Mouse (Mus musculus): ENCODE data around the gene Dtl. TPM values are rescaled to one million over a fixed set of nuclear protein-coding genes. Genes with fewer than 3 reads are reported as not detected.
A peak's percentile ranks its signal among the peaks of the same experiment; 100 is the strongest.

Dtl gene
- polyA plus RNA-seq, 1 experiment from 2014 or later = 30.8 TPM

GRCm38 (mm10) chr1:191498271-191498955 is 76.9 kb downstream of the Dtl start:
- H3K4me1 ChIP-seq (ENCODE audit: control insufficient read depth, insufficient read depth, low read length) = peaks cover 14% of the 10 kb centered on the region; the same call in 1 of the 2 replicates
- no peaks in the 10 kb centered on the region for H3K27me3 ChIP-seq (replicated peaks; ENCODE audit: control insufficient read depth, insufficient read depth, low read length)
- H3K9me3 ChIP-seq (ENCODE audit: control insufficient read depth, low read length) = no peaks in the 10 kb centered on the region
- peak overlapping the region; percentile 37; the same call in 1 of the 2 replicates for H3K27ac ChIP-seq (ENCODE audit: low read length)
- no peak overlapping the region for H3K4me2 ChIP-seq (ENCODE audit: low read depth, low read length)
- H3K36me3 ChIP-seq (ENCODE audit: control insufficient read depth, insufficient read depth, low read length) = no peaks in the 10 kb centered on the region
- no peak overlapping the region for H3K9ac ChIP-seq (ENCODE audit: low read depth, low read length)
- peak; percentile 81 for ATAC-seq
- 73% methylated on average over 14 of the region's 14 CpGs for WGBS
- no peak overlapping the region for H3K4me3 ChIP-seq (ENCODE audit: low read length)

- H3K4me2 ChIP-seq (ENCODE audit: low read depth, low read length) = no peak overlapping the region
- H3K9ac ChIP-seq (ENCODE audit: low read depth, low read length) = no peak overlapping the region
- H3K27ac ChIP-seq (ENCODE audit: low read length) = no peak overlapping the region
- peaks cover 14% of the 10 kb centered on the region; the same call in 1 of the 2 replicates for H3K4me1 ChIP-seq (ENCODE audit: control insufficient read depth, insufficient read depth, low read length)
- no peak for ATAC-seq
- no peaks in the 10 kb centered on the region for H3K9me3 ChIP-seq (ENCODE audit: control insufficient read depth, low read length)
- no peaks in the 10 kb centered on the region for H3K27me3 ChIP-seq (replicated peaks; ENCODE audit: control insufficient read depth, insufficient read depth, low read length)
- no peaks in the 10 kb centered on the region for H3K36me3 ChIP-seq (ENCODE audit: control insufficient read depth, insufficient read depth, low read length)
- 70% methylated on average over 1 of the region's 1 CpGs for WGBS
- H3K4me3 ChIP-seq (ENCODE audit: low read length) = no peak overlapping the region
Observed at GRCm38 (mm10) chr1:191496676-191497075, 78.7 kb downstream of the Dtl start.

DNA sequence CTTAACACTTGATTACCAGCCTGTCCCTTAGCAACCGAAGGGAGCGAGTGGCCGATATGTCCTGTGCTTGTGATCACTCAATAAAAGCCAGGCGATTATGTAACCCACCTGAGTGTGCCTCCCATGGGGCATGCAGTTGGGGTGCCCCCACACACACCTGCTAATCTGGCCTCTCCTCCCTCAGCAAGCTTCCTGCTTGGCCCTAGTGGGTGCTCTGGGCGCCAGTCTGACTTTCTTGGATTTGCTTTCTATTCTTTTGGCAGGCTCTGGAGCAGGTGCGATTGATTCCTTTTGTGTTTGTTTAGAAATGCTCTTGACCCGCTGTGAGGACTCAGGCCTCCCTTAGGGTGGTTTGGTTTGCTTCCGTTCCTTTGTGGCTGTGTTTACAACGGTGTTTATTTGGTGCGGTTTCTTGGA is 80.3 kb downstream of the Dtl start:
- Histone ChIP-seq H3K4me3 (ENCODE audit: low read length) (no peak overlapping the region), H3K27ac (ENCODE audit: low read length) (no peak overlapping the region), H3K36me3 (ENCODE audit: control insufficient read depth, insufficient read depth, low read length) (no peaks in the 10 kb centered on the region), H3K4me2 (ENCODE audit: low read depth, low read length) (no peak overlapping the region), H3K9me3 (ENCODE audit: control insufficient read depth, low read length) (no peaks in the 10 kb centered on the region), H3K27me3 (replicated peaks; ENCODE audit: control insufficient read depth, insufficient read depth, low read length) (no peaks in the 10 kb centered on the region), H3K4me1 (ENCODE audit: control insufficient read depth, insufficient read depth, low read length) (peaks cover 14% of the 10 kb centered on the region; the same call in 1 of the 2 replicates), H3K9ac (ENCODE audit: low read depth, low read length) (no peak overlapping the region)
- ATAC-seq = no peak
- 38% methylated on average over 10 of the region's 10 CpGs for WGBS

DNA sequence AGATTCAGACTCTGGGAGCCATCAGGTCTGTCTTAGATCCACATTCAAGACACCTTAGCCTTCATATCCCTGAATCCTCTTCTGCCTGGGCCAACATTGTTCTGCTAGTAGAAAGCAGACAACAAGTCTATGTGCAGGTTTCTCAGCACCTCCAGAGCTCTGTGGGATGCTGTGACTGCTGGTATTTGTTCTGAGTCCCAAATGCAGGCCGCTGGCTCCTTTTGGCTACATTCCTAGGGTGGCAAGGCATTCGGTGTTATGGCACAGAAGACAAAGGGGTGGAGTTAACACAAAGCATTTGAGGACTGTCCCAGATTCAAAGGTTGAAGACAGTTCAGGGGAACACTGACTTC is 81.1 kb downstream of the Dtl start:
- Histone ChIP-seq H3K9ac (ENCODE audit: low read depth, low read length) (no peak overlapping the region), H3K4me1 (ENCODE audit: control insufficient read depth, insufficient read depth, low read length) (peaks cover 14% of the 10 kb centered on the region; the same call in 1 of the 2 replicates), H3K4me2 (ENCODE audit: low read depth, low read length) (no peak overlapping the region), H3K9me3 (ENCODE audit: control insufficient read depth, low read length) (no peaks in the 10 kb centered on the region), H3K36me3 (ENCODE audit: control insufficient read depth, insufficient read depth, low read length) (no peaks in the 10 kb centered on the region), H3K27me3 (replicated peaks; ENCODE audit: control insufficient read depth, insufficient read depth, low read length) (no peaks in the 10 kb centered on the region), H3K27ac (ENCODE audit: low read length) (no peak overlapping the region), H3K4me3 (ENCODE audit: low read length) (no peak overlapping the region)
- no peak for ATAC-seq
- WGBS = 72% methylated on average over 2 of the region's 2 CpGs

DNA sequence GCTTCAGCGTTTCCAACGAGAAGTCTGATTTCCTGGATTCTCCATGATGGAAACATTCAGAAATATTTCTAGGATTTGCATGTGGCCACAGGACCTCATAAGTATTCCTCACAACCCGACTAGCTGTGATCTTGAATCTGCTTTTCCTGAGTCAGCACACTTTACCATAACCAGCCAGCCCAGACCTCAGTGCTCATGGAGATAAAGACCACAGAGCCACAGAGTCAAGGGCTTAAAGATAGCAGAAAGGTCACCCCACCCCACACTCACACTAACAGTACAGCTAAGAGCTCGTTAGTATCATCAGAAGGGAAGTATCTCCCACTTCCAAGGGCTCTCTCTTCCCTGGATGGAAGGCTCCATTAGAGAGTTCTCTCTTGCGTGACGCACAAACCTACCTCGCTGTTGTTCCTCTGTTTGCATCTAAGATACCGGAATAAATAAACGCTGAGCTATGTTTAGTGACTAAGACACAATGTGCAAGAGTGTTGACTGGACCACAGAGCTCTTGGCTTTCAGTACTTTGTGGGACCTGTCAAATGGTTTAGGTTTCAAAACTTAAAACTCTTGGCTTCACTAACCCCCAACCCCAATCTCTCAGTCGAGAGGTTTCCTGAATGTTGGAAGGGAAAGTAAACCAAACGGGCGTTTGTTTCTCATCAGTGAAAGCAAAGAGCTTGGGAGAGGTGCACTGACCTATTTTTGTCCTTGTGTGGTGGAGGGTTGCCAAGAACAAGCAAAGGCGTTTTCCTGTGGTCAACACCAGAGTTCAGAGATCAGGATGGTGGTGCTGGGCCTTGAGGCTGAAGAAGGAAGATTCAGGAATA is 81.7 kb downstream of the Dtl start:
- 71% methylated on average over 13 of the region's 13 CpGs for WGBS

DNA sequence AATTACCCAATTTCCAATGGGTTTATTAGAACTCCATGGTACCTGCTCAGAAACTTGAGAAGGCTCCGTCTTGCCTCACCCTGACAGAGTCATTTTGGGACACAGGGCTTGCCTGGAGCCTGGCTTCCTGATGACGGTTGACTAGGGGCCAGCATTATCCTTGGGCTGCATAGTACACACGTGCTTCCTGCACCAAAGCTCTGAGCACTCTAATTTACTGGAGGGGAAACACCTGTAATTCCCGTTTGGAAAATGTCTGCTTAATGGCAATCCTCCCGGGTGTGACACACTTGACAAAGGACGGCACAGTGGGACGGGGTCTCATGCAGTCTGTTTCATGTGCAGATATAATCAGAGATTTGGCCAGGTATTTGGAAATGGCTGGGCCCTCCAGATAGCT is 84.9 kb downstream of the Dtl start:
- Histone ChIP-seq H3K4me2 (ENCODE audit: low read depth, low read length) (no peak overlapping the region), H3K9me3 (ENCODE audit: control insufficient read depth, low read length) (no peaks in the 10 kb centered on the region), H3K9ac (ENCODE audit: low read depth, low read length) (no peak overlapping the region), H3K27ac (ENCODE audit: low read length) (no peak overlapping the region), H3K36me3 (ENCODE audit: control insufficient read depth, insufficient read depth, low read length) (no peaks in the 10 kb centered on the region), H3K4me3 (ENCODE audit: low read length) (no peak overlapping the region), H3K27me3 (replicated peaks; ENCODE audit: control insufficient read depth, insufficient read depth, low read length) (no peaks in the 10 kb centered on the region), H3K4me1 (ENCODE audit: control insufficient read depth, insufficient read depth, low read length) (peaks cover 11% of the 10 kb centered on the region; the same call in 1 of the 2 replicates)
- WGBS = 52% methylated on average over 7 of the region's 7 CpGs
- no peak for ATAC-seq

More for the DNA sequence above, 81.7 kb downstream of the Dtl start:
- Histone ChIP-seq H3K9me3 (ENCODE audit: control insufficient read depth, low read length) (no peaks in the 10 kb centered on the region), H3K4me1 (ENCODE audit: control insufficient read depth, insufficient read depth, low read length) (peaks cover 12% of the 10 kb centered on the region; the same call in 1 of the 2 replicates), H3K27ac (ENCODE audit: low read length) (no peak overlapping the region), H3K36me3 (ENCODE audit: control insufficient read depth, insufficient read depth, low read length) (no peaks in the 10 kb centered on the region), H3K9ac (ENCODE audit: low read depth, low read length) (no peak overlapping the region), H3K4me2 (ENCODE audit: low read depth, low read length) (no peak overlapping the region), H3K27me3 (replicated peaks; ENCODE audit: control insufficient read depth, insufficient read depth, low read length) (no peaks in the 10 kb centered on the region), H3K4me3 (ENCODE audit: low read length) (no peak overlapping the region)
- ATAC-seq = no peak

Other genes with a start within 250 kb of the Dtl start
- gene Tmem206, start 249.6 kb downstream of the Dtl start, polyA plus RNA-seq (2015; fragmentation: Nextera tagmentation; extraction: Ambion mirVana) = 18.2 and 19.3 TPM in 2 replicates
- gene Ppp2r5a, start 172.3 kb downstream of the Dtl start, polyA plus RNA-seq (2015; fragmentation: Nextera tagmentation; extraction: Ambion mirVana) = 11.3 and 11.8 TPM in 2 replicates
- 35.6 and 35.7 TPM in 2 replicates for gene Ints7, start 92 bp upstream of the Dtl start, polyA plus RNA-seq (2015; fragmentation: Nextera tagmentation; extraction: Ambion mirVana)
- 10.4 and 11.2 TPM in 2 replicates for gene Lpgat1, start 142.3 kb upstream of the Dtl start, polyA plus RNA-seq (2015; fragmentation: Nextera tagmentation; extraction: Ambion mirVana)
- 43.1 and 44.1 TPM in 2 replicates for gene Nek2, start 245.9 kb upstream of the Dtl start, polyA plus RNA-seq (2015; fragmentation: Nextera tagmentation; extraction: Ambion mirVana)

Measured in intestine, embryonic 16.5 days (tissue).